In the genomic region with DNA sequence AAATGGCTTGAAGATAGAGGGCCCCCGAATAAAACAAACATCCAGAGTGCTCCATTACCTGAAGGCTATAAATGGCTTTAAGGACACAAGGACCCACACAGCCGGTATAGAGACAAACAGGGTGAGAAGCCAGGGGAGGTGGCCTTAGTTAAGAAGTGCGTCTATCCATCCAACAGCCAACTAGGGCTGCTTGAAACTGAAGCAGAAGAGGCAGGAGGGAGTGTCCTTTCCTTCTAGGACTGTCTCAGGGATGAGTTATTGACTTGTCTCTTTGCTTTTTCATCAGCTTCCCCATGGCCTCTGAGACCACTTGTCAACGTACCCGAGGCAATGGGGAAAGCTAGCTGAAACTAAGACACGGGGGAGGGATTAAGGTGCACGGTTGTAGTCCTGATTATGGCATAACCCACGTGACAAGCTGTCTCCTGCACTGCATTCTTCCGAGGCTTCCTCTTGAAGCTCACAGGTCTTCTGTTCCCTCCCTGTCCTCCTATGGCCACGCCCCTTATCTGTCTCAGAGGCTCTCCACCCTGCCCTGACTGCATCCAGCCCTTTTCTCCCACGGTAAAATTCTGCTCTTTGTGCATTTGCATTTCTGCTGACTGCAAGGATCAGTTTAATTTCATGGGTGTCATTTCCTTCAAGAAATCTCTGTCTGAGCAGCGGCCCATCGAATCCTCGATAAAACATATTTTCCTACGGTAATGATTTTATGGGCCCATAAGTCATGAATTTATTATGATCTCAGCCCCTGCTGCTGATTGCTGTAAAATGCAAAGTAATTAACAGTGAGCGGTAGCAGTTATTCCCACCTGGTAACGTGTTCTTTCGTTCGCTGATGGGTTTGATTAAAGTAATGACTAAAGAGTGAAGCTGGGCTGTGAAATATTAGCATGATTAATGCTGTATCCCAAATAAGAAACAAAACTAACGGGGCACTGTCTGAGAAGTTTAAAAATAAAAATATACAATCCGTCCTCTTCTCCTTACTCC, we compare ENCODE assay signal across 13 mouse cellular contexts.
DNase-seq lines count a peak whose midpoint lies in the region; ATAC-seq and TF ChIP-seq lines count a peak whose summit lies in the region.
"Had no signal": no experiment of that assay in that cellular context is flagged by ENCODE, and none has a peak within 500 bp of the region (broad histone marks: within the 10 kb centered on the region; RNA-seq: fewer than 3 reads in every experiment).

No protein-coding gene starts in this region.

- H3K9me3 ChIP-seq in forebrain, embryonic 13.5 days (replicated peaks): no peaks in the 10 kb centered on the region
- H3K9me3 ChIP-seq in forebrain, embryonic 10.5 days: no peaks in the 10 kb centered on the region
- no peaks in the 10 kb centered on the region for H3K9me3 ChIP-seq in lung, embryonic 16.5 days (ENCODE audit: control insufficient read depth, low read length)
- H3K9me3 ChIP-seq in hindbrain, postnatal 0 days (ENCODE audit: low read length): no peaks in the 10 kb centered on the region
- H3K9me3 ChIP-seq in neural tube, embryonic 15.5 days (replicated peaks): no peaks in the 10 kb centered on the region
- H3K9me3 ChIP-seq: liver, embryonic 12.5 days; stomach, embryonic 15.5 days had no signal

- H3K9ac ChIP-seq in forebrain, embryonic 13.5 days: no peak overlapping the region
- H3K9ac ChIP-seq in lung, embryonic 16.5 days (ENCODE audit: low read length): no peak overlapping the region
- no peak overlapping the region for H3K9ac ChIP-seq in hindbrain, postnatal 0 days (replicated peaks; ENCODE audit: low read length)
- H3K9ac ChIP-seq in neural tube, embryonic 15.5 days (replicated peaks): no peak overlapping the region
- H3K9ac ChIP-seq: liver, embryonic 12.5 days; stomach, embryonic 15.5 days had no signal

- H3K4me3 ChIP-seq in forebrain, embryonic 13.5 days: no peak overlapping the region
- no peak overlapping the region for H3K4me3 ChIP-seq in forebrain, embryonic 10.5 days
- H3K4me3 ChIP-seq in lung, embryonic 16.5 days (ENCODE audit: low read length): no peak overlapping the region
- H3K4me3 ChIP-seq in hindbrain, postnatal 0 days (ENCODE audit: low read length): no peak overlapping the region
- H3K4me3 ChIP-seq in neural tube, embryonic 15.5 days (replicated peaks): no peak overlapping the region
- H3K4me3 ChIP-seq: heart, adult 2 months; liver, embryonic 12.5 days; stomach, embryonic 15.5 days had no signal

- peaks cover 5% of the 10 kb centered on the region; the same call in 1 of the 2 replicates for H3K4me1 ChIP-seq in forebrain, embryonic 13.5 days
- no peaks in the 10 kb centered on the region for H3K4me1 ChIP-seq in forebrain, embryonic 10.5 days
- H3K4me1 ChIP-seq in lung, embryonic 16.5 days (replicated peaks; ENCODE audit: control insufficient read depth, insufficient read depth, low read length): no peaks in the 10 kb centered on the region
- no peaks in the 10 kb centered on the region for H3K4me1 ChIP-seq in hindbrain, postnatal 0 days (ENCODE audit: insufficient read depth, low read length)
- H3K4me1 ChIP-seq in neural tube, embryonic 15.5 days: peaks cover 14% of the 10 kb centered on the region
- H3K4me1 ChIP-seq: liver, embryonic 12.5 days; stomach, embryonic 15.5 days had no signal

- peak; percentile 50; the same call in 1 of the 2 replicates for ATAC-seq in forebrain, embryonic 13.5 days
- ATAC-seq in lung, embryonic 16.5 days (ENCODE audit: low read depth): 0 out of 2 replicates have a peak, but pooled peaks have one; percentile 26
- ATAC-seq in hindbrain, postnatal 0 days: peak; percentile 68
- peak; percentile 84; the same call in 1 of the 2 replicates for ATAC-seq in neural tube, embryonic 15.5 days (ENCODE audit: low FRiP score)
- ATAC-seq: liver, embryonic 12.5 days had no signal

- H3K27ac ChIP-seq in forebrain, embryonic 13.5 days: no peak overlapping the region
- H3K27ac ChIP-seq in forebrain, embryonic 10.5 days: no peak overlapping the region
- H3K27ac ChIP-seq in lung, embryonic 16.5 days (ENCODE audit: low read length): no peak overlapping the region
- no peak overlapping the region for H3K27ac ChIP-seq in hindbrain, postnatal 0 days
- peak overlapping the region; percentile 39 for H3K27ac ChIP-seq in neural tube, embryonic 15.5 days (replicated peaks)
- H3K27ac ChIP-seq: heart, adult 2 months; liver, embryonic 12.5 days; stomach, embryonic 15.5 days had no signal

- no peak for TF ChIP-seq CTCF in hindbrain, postnatal 0 days (IDR thresholded peaks at IDR 0.05; ENCODE audit: low read depth)

- no peaks in the 10 kb centered on the region for H3K27me3 ChIP-seq in forebrain, embryonic 13.5 days
- no peaks in the 10 kb centered on the region for H3K27me3 ChIP-seq in forebrain, embryonic 10.5 days (ENCODE audit: poor library complexity, severe bottlenecking)
- no peaks in the 10 kb centered on the region for H3K27me3 ChIP-seq in lung, embryonic 16.5 days (ENCODE audit: control insufficient read depth, insufficient read depth, low read depth, low read length)
- H3K27me3 ChIP-seq in hindbrain, postnatal 0 days (ENCODE audit: insufficient read depth, low read length): no peaks in the 10 kb centered on the region
- no peaks in the 10 kb centered on the region for H3K27me3 ChIP-seq in neural tube, embryonic 15.5 days (replicated peaks)
- H3K27me3 ChIP-seq: liver, embryonic 12.5 days; stomach, embryonic 15.5 days had no signal

- no peaks in the 10 kb centered on the region for H3K36me3 ChIP-seq in forebrain, embryonic 13.5 days (ENCODE audit: poor library complexity, severe bottlenecking)
- no peaks in the 10 kb centered on the region for H3K36me3 ChIP-seq in forebrain, embryonic 10.5 days (replicated peaks)
- H3K36me3 ChIP-seq in lung, embryonic 16.5 days (ENCODE audit: control insufficient read depth, insufficient read depth, low read length): no peaks in the 10 kb centered on the region
- no peaks in the 10 kb centered on the region for H3K36me3 ChIP-seq in hindbrain, postnatal 0 days (ENCODE audit: insufficient read depth, low read length)
- no peaks in the 10 kb centered on the region for H3K36me3 ChIP-seq in neural tube, embryonic 15.5 days
- H3K36me3 ChIP-seq: liver, embryonic 12.5 days; stomach, embryonic 15.5 days had no signal

- no peak for DNase-seq in forebrain, embryonic 10.5 days (ENCODE audit: extremely low spot score, low spot score)
- no peak for DNase-seq in lung, postnatal 36 days
- DNase-seq in hindbrain, postnatal 0 days (ENCODE audit: low spot score): peak; percentile 10
- no peak for DNase-seq in adrenal gland, adult 2 months
- DNase-seq in frontal cortex, postnatal 25 days (ENCODE audit: low spot score in 2 of 2): no peak
- DNase-seq: heart, adult 2 months; heart, postnatal 4 days; right cerebral cortex, postnatal 4 days had no signal

- no peak overlapping the region for H3K4me2 ChIP-seq in forebrain, embryonic 13.5 days
- H3K4me2 ChIP-seq in lung, embryonic 16.5 days (ENCODE audit: low read depth, low read length): 0 out of 2 replicates have a peak overlapping the region, but pooled peaks have one; percentile 12
- H3K4me2 ChIP-seq in hindbrain, postnatal 0 days (ENCODE audit: low read depth, low read length): peak overlapping the region; percentile 27
- peak overlapping the region; percentile 44 for H3K4me2 ChIP-seq in neural tube, embryonic 15.5 days
- H3K4me2 ChIP-seq: liver, embryonic 12.5 days; stomach, embryonic 15.5 days had no signal

- WGBS in forebrain, embryonic 13.5 days: 66% methylated on average over 21 of the region's 21 CpGs
- 85% methylated on average over 21 of the region's 21 CpGs for WGBS in forebrain, embryonic 10.5 days
- WGBS in lung, embryonic 16.5 days: 37% methylated on average over 21 of the region's 21 CpGs
- 46% methylated on average over 21 of the region's 21 CpGs for WGBS in hindbrain, postnatal 0 days
- WGBS in neural tube, embryonic 15.5 days: 30% methylated on average over 21 of the region's 21 CpGs

Comparison
In these comparisons a context has a peak if more than half of its experiments do, and no peak if none do; other contexts are left out.
1. ATAC-seq: peak in every context shown above with its lines; median percentile 84 in neural tube, embryonic 15.5 days; 68 in hindbrain, postnatal 0 days; 50 in forebrain, embryonic 13.5 days; 26 in lung, embryonic 16.5 days.